Mouse (Mus musculus): ENCODE results near the gene Tmed11. TPM values are rescaled to one million over a fixed set of nuclear protein-coding genes. Genes with fewer than 3 reads are reported as not detected.

Gene Tmed11
- not detected in 2 replicates for polyA plus RNA-seq (2012; rRNA removed)

GRCm38 (mm10) chr5:108795263-108795662 is at the start of gene Tmed11:
Gene Tmed11, minus strand, starts transcription at chr5:108795363.

GRCm38 (mm10) chr5:108808750-108809149 is 13.6 kb upstream of the Tmed11 start, which contains the start of gene Vmn2r8:
Gene Vmn2r8, minus strand, starts transcription at chr5:108808850.

GRCm38 (mm10) chr5:108774630-108775306 is 20.4 kb downstream of the Tmed11 start, which contains the start of gene Rnf212:
Gene Rnf212, minus strand, starts transcription at chr5:108774982.

Other genes starting within 250 kb of the Tmed11 start
- 0.22 and 0.42 TPM in 2 replicates for gene Cplx1, start 245.3 kb downstream of the Tmed11 start, polyA plus RNA-seq (2012; rRNA removed)
- gene Gak, start 165.6 kb downstream of the Tmed11 start, polyA plus RNA-seq (2012; rRNA removed), result 48.0 and 52.9 TPM in 2 replicates
- gene Tmem175, start 165.6 kb downstream of the Tmed11 start, polyA plus RNA-seq (2012; rRNA removed), result 19.2 and 21.3 TPM in 2 replicates
- gene Idua, start 135.0 kb downstream of the Tmed11 start, polyA plus RNA-seq (2012; rRNA removed), result 10.5 and 10.8 TPM in 2 replicates
- 5.6 TPM in 2 replicates for gene Dgkq, start 125.7 kb downstream of the Tmed11 start, polyA plus RNA-seq (2012; rRNA removed)
- 0.05 TPM in 1 of 2 replicates, not detected in the other for gene Slc26a1, start 119.8 kb downstream of the Tmed11 start, polyA plus RNA-seq (2012; rRNA removed)
- gene Fgfrl1, start 103.0 kb downstream of the Tmed11 start, polyA plus RNA-seq (2012; rRNA removed), result 24.7 and 26.5 TPM in 2 replicates
- gene Rnf212, start 20.4 kb downstream of the Tmed11 start, polyA plus RNA-seq (2012; rRNA removed), result not detected in 2 replicates
- not detected in 2 replicates for gene Vmn2r8, start 13.5 kb upstream of the Tmed11 start, polyA plus RNA-seq (2012; rRNA removed)
- not detected in 2 replicates for gene Vmn2r9, start 57.2 kb upstream of the Tmed11 start, polyA plus RNA-seq (2012; rRNA removed)
- not detected in 2 replicates for gene Vmn2r10, start 211.2 kb upstream of the Tmed11 start, polyA plus RNA-seq (2012; rRNA removed)

All from stomach, adult 2 months (tissue).